Mouse (Mus musculus) c-Kit-positive CD71-positive TER-119-positive erythroid progenitor cells, embryonic 14.5 days (primary cell): Measurements from ENCODE around the gene Pde1b.

Experiments used
- DNase-seq: peaks from one replicate; pipeline ENCODE4 v3.0.0-alpha.2; 2013; ENCODE audit warnings: low spot score

Gene Pde1b

DNA sequence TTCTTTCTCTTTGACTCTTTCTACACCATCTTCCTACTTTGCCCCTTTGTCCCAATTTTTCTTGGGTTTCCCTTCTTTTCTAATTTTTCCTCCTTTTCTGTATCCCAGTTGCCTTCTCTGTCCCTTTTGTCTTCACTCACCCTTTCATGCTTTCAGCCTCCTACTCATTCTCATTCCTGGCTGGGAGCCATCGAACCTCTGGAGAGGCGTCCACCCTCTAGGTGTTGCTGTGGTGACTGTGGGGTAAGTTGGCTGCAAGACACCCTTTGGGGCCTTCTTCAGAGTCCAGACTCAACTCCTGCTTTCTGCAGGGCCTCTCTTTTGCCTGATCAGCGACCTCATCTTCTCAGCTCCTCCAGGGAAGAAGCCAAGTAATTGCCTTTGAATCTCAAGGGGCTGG, 6.5 kb downstream of the Pde1b start:
- DNase-seq: no peak

DNA sequence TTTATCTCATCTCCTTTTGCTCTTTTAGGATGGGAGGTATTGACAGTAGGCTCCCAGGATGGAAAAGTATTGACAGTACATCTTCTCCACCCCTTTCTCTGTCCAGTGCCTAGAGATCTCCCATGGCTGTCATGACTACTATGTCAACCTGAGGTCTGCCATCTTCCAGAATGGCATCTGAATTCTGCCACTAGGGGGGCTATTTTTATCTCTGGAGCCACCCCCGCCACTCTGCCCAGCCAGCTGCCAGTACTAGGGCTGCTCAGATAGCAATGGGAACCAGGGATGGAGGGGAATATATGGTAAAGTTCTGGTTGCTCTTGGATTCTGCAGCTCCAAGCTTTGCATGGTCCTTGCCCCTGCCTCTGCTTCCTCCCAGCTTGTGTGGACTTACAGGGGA, 8.8 kb downstream of the Pde1b start:
- DNase-seq: no peak

DNA sequence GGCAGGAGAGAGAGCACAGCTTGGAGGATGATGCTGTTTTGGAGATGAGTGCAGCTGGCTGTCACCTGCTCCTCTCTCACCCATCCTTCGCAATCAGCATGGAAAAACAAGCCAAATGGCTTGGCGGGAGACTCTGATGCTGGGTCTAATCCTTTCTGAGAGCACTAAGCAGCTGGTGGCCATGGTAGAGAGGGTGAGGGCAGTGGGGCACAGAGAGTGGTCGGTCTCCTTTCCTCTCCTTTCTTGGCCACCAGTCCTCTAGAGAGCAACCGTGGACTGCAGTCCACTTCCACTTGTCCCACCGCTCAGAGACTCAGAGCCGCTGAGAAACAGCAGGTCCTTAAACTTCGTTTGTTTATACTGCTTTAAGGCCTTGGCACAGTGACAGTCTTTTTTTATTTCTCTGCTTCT, 10.8 kb downstream of the Pde1b start:
- no peak for DNase-seq

DNA sequence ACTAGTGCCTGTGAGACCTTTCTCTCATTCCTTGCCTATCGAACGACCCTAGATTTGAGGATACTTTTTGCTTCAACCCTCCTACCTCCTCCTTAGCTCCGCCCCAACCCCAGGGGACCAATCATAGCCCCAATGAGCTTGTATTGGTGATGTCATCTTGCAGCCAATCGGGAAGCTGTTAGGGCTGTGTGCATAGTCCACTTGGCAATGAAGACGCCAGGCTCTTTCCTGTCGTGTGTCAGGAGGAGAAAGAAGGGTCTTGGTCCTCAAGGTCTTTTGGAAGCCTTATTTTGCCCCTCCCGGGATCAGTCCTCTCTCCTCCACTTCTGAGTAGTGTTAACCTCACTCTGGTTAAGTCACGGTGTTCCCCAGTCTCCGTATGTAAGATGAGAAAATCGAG, 11.3 kb downstream of the Pde1b start:
- peak; percentile 18 for DNase-seq

DNA sequence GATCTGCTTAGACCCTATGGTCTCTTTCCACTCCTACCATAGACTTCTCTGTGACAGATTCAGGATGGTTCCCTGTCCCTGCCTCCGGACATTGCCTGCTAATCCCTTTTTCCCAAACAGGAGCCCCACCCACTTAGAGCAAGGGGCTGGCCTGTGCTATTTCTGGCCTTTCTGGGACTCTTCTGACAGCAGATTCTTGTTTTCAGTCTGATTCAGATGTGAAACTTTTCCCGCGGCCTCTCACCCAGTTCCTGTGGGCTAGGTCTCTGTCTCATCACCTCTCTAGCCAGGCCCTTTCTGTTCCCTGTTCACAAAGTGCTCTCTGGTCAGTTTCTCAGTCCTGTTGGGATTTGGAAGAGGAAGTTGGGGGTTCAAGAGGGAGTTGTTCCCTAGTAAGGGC, 12.1 kb downstream of the Pde1b start:
- no peak for DNase-seq

DNA sequence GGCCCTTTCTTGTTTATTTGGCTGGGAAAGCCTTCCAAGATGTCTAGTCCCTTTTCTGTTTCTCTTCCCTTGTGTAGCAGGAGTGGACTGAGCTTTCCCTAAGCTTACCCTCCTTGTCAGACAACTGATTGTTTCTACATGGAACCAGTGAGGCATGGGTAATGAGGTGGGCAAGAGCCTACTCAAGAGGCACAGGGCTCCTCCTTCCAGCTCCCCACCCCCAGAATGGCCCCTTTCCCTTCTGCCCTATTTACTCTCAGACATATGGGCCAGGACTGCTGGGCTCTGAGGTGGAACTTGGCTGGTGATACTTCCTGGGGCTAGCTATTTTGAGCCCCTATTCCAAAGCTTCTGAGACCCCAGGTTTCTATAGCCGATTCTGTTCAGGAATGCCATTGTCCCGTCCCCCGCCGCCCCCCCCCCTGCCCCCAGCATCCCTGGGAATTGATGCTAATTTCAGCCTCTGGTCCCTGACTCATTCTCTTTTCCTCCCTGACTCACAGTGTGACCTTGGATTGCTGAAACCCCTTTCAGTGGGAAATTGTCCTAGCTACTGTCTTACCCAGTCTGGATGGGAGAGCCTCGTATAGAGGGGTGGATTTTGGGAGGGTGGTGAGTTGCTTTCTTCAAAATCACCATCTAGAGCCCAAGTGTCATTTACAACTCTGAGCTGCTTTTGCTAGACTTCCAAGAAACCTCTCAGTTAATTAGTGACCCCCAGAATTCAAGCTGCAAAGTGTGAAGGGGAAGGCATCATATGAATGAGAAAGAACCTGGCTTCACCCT, 16.0 kb downstream of the Pde1b start:
- no peak for DNase-seq

DNA sequence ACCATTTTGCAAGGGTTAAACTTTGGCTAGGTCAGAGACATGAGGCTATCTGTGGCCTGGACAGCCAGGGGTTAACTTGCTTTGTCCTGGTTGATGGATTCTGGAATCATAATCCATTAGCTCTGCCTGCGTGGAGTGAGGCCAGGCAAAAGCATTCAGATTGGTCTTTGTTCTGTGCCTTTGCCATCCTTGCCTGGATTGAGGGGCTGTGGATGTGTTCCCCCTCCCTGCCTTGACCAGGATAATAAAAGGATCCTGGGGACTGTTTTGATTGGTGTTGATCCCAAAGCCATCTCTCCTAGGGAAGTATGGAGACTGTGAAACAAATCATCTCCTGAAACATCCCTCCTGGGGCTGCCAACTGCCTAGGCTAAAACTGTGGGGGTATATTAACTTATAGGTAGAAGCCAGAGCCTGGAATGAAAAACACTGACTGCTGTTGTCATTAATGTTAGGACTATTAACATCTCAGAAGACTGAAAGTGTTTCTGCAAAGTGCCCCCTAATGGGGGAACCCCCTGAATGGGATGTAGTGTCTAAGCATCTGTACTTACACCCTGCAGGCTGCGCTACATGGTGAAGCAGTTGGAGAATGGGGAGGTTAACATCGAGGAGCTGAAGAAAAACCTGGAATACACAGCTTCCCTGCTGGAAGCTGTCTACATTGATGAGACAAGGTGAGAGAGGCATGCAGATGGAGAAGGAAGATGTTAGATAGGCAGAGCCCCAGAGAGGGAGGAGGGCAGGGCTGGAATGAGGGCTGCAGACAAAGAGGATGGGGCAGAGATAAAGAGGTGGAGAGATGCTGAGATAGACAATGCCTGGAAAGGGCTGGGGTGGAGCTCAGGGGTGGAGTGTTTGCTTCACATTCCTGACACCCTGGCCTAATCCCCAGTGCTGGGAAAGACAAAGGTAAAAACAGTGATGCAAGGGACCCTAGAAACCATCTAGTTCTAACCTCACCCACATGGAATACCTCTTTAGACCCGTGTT, 16.8 kb downstream of the Pde1b start:
- no peak for DNase-seq

DNA sequence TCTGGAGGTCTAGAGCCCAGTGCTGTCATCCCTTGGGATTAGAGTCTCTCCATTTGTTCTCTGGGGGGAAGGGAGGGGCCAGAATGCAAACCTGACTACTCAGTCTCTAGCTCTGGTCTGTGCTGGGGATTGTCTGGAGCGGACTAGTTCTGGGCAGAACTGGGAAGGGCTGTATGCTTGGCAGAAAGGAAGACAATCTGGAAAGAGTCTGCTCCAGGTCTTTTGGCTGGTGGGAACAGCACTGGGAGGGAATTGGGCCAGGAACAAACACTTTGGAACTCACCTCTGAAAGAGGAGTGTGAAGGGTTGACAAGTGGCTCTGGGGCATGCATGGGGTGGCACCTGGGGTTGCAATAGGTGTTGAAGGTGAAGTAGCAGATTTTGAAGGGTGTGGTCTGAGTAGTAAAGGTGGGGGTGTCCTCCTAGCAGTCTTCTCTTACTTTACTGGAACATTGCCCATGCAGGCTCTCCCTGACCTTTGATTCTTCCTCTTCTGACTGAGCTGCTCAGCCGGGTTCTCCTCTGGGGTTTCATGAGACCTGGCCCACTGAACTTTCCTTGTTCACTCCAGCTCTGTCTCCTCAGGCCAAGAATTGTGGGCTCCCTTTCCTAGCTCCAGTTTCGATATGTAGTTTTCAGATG, 19.7 kb downstream of the Pde1b start:
- DNase-seq: no peak

DNA sequence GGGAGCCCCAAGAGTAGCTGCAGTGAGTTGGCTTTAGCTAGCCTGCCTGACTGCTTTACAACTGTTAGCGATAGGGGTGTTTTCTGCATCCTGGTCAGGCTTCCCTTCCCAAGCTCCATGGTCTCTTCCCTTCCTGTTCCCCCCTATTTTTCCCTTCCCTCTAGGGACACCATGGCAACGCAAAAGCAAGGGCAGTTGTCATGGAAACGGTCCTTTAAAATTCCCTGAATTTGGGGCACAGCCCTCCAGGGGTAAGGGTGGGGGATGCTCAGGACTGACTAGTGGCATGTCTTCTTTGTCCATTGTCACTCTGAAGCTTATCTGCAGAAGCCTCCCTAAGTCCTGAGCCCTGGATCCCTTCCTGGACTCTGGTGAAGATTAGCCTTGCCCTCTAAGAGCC, 20.3 kb downstream of the Pde1b start:
- DNase-seq: no peak

DNA sequence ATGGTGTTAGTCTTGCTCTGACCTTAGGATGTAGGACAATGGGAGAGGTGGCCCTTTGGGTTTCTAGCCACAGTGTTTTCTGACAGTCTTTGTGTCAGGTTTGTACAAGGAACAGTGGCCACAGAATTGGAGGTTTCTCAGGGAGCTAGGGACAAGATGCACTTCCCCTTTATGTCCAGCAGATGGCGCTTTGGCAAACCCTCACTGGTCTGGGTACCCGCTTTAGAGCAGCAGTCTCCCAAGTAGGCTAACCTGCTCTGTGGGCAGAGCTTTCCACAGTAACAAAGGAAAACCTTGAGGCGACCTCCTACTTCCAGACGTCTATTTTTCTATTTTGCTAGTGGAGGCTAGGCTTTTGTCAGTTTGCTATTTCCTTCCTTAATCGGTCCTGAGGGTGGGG, 27.5 kb downstream of the Pde1b start:
- DNase-seq: peak; percentile 31

DNA sequence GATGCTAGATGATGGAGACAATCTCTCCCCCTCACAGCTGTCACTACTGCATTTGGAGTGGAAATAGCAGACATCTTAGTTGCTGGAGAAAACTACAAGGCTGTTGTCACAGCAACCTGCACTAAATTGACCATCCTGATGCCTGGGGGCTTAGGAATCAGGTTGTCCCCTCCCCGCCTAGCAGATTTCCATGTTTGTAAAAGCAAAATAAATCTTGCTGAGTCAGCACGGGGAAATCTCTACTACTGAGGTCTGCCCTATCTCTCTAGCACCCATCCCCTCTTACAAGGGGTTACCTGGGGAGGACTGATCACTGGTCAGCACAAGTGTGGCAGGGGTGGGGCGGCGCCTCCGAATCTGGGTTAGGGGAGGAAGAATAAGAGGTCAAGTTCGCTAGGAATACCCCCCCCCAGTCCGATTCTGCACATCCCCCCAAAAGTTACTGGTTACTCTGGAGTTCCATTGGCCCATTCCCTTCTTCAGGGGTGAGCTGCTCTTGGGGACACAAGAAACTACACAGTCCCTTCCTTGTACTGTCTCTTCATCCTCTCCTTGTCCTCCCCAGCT, 31.3 kb downstream of the Pde1b start:
- DNase-seq: no peak

DNA sequence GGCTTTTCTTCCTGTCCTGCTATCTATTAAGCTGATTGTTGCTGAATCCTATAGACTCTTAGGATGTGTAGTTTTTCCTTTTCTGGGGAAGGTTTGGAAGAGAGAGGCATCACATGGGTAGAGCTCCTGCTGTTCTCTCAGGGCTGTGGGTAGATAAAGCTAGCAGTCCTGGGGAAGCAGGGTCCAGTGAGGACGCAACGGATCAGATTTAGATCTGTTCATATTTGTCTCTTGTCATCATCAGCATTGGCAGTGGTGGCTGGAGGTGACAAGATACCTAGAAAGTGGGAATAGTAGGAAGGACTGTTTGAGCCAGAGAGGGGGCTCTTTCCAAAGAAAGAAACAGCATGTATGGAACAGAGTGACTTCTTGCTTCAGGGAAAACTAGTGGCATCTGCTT, 32.2 kb downstream of the Pde1b start:
- no peak for DNase-seq

DNA sequence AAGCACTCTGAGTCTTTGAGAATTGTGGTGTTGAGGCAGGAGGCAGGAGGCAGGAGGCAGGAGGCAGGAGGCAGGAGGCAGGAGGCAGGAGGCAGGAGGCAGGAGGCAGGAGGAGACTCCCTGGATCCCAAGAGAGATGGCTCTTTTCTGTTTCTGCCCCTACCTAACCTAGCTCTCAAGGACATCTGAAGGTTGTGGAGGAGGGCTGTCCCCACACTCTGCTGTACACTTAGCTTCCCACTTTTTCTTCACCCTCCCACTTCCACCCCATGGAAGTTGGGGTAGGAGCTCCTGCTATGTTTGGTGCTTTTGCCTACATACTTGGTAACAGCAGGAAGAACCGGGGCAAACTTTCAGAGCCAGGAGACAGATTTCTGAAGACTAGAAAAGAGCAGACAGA, 33.0 kb downstream of the Pde1b start:
- DNase-seq: no peak

DNA sequence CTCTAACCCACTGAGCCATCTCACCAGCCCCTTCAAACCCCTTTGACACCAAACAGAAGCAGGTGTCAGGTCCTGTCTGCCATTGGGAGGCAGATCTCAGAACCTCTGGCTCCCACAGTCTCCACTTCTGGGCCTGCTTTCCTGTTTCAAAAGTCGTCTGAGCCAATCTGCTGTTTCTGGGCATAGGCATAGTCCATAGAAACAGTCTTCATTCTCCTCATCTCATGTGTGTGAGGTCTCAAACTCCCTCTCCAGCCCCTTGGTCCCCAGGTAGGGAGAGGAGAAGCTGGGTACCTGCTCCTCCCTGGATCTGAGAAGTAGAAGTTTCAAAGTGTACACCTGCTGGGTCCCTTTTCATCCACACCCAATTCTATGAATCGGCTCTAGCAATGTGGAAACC, 33.6 kb downstream of the Pde1b start:
- no peak for DNase-seq

DNA sequence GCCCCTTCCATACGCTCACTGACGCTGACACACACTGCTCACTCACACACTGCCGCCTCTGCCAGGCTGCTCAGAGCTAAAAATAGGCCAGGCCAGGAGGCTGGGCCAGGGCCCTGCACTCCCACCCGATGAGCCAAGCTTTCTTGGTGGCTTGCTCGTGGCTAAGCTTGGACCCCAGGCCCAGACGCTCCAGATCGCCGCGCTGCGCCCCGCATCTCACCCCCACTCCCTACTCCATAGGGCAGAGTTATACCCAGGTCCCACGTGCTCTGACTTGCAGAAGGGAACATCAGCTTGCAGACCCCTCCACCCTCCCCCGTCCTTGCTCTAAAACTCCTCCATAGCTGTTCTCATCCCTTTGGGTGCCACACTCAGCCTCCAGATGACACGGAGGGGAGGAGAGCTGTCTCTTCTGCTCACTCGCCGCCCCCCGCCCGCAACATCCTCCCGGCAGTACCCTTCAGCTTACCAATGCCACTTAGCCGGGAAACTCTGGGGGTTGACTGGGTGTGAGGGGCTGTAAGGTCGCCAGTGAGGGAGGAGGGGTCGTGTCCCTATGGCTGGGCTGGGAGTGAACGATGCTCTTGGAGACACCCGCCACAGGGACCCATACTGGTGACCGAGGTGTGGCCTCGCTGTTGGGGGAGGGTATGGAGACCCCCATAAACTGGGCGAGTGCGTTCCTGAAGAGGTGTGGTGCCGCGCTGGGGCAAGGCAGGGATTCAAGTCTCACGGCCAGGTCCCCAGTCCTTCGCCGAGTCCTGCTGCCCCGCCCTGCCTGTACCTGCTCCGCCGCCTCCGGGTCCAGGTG, 34.4 kb downstream of the Pde1b start:
- no peak for DNase-seq

DNA sequence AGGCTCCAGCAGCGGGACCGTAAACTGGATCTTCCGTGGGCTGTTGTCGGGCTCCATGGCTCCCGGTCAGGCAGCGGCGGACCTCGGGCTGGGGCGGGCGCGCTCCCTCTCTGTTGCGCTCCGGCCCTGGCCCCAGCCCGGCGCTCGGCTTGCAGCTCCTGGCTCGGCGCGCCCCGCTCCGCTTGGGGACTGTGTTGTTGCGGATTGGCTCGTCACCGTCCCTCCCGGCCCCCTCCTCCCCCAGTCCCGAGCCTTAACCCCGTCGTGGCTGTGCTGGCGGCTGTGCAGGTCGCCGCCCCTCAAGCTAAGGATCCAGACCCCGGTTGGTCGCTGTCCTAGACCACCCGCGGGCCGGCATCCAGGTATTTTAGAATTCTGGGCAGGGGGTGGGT, 35.0 kb downstream of the Pde1b start, which contains the start of gene Ppp1r1a:
Gene Ppp1r1a (minus strand): TSS at position 182 of the 392 bp plus-strand sequence.
- no peak for DNase-seq

DNA sequence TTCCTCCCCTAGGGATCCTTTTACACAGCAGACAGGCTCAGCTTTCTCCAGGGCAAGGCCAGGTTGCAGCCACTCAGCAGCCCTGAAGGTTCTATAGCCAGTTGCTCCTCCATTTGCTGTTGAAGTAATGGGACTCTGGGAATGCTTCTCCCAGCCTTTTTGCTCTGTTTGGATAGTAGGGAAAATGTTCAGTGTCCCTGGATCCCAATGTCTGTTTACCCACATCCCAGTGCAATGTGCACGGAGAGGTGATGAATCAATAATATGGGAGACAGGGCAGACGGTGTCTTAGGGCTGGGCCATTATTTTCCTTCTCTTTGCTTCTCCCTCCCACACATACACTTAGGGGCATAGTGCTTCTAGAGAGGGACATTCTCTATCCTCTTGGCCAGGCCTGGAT, 36.4 kb downstream of the Pde1b start:
- DNase-seq: no peak

DNA sequence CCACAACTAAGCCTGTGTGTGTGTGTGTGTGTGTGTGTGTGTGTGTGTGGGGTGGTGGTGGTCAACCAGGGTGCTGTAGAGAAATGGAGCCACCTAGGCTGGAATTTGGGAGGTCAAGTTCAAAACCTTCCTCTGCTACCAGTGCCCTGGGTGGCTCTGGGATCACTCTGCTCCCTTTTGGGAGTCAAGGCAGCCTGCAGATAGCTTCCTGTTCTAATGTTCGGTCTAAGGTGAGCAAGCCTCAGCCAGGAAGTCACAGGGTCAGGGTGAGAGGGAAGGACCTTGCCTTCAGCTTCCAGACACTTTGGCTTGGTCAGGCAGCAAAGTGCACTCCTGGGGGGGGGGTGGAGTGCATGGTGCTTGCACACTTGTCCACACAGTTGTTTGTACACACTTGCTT, 37.8 kb downstream of the Pde1b start:
- no peak for DNase-seq

DNA sequence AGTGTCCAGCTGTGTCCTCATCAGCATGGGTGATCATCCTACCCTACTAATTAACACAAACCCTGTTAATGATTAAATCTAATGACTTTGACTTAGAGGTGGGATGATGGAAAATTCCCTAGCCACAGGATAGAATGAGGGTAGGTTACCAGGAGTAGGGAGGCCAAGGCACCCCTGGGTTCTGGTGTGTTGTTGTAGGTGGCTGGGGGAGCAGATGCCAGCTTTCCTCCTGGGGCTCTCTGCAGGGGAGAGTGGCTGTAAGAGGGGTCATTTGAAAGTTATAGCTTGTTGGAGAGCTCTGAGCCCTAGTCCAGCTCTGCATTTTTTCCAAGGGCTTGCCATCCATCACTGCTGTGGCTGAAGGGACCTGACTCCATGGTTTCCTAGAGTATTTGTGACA, 39.7 kb downstream of the Pde1b start:
- no peak for DNase-seq

DNA sequence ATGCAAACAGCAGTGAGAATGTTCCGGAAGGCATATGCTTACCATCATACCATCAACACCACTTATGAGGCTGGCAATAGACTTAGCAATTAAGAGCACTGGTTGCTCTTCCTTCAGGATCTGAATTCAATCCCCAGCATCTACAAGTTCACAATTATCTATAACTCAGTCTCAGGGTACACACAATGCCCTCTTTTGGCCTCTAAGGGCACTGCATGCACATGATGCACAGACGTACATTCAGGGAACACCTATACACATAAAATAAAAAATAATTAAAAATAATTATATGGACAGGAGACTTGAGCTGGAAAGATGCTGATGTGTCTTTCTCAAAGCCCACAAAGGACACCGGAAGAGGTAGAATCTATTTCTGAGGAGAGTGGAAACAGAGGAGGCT, 45.1 kb downstream of the Pde1b start:
- no peak for DNase-seq

DNA sequence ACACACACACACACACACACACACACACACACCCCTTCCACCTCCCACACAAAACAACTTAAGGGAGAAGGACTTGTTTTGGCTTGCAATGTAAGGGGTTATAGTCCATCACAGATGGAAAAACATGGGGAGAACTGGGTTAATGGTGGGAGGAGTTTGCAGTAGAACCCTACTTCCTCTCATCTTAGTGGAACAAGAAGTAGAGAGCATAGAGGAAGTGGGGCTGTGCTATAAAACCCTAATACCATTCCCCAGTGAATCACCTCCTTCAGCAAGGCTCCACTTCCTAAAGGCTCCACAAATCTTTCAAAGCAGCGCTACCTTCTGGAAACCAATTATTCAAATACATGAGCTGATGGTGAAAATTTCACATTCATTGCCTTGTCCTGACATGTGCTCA, 46.6 kb downstream of the Pde1b start:
- no peak for DNase-seq
